Mouse (Mus musculus) lung, embryonic 15.5 days (tissue): ENCODE measurements around the gene Sox12. TPM values are rescaled to one million over a fixed set of nuclear protein-coding genes. Genes with fewer than 3 reads are reported as not detected.

Experiments
- ATAC-seq: fragments of 200-750 bp; cut with Nextera tagmentation; 2 replicates; pipeline ENCODE4 v1.8.0; 2017; ENCODE audit warnings: moderate number of reproducible peaks, borderline replicate concordance; ENCODE audit not compliant: low FRiP score, low TSS enrichment; ENCODE audit errors: extremely low read depth
- H3K27ac ChIP-seq: fragments of 300-500 bp; sonication (generic); 2 replicates; pipeline ENCODE4 v1.5.1; 2015; ENCODE audit warnings: moderate library complexity, mild to moderate bottlenecking, inconsistent platforms
- H3K27me3 ChIP-seq: fragments of 300-500 bp; sonication (generic); 2 replicates; pipeline ENCODE4 v1.6.1; 2015; ENCODE audit warnings: inconsistent platforms
- H3K36me3 ChIP-seq: fragments of 300-500 bp; sonication (generic); 2 replicates; pipeline ENCODE4 v1.6.1; 2015; ENCODE audit warnings: inconsistent platforms
- H3K4me1 ChIP-seq: fragments of 300-500 bp; sonication (generic); 2 replicates; pipeline ENCODE4 v1.6.1; 2015; ENCODE audit warnings: inconsistent platforms
- H3K4me2 ChIP-seq: fragments of 300-500 bp; sonication (generic); 2 replicates; pipeline ENCODE4 v1.6.1; 2015; ENCODE audit warnings: inconsistent platforms, mild to moderate bottlenecking, moderate library complexity
- H3K4me3 ChIP-seq: fragments of 300-500 bp; sonication (generic); 2 replicates; pipeline ENCODE4 v1.5.1; 2015; ENCODE audit warnings: mild to moderate bottlenecking, inconsistent platforms
- H3K9ac ChIP-seq: fragments of 300-500 bp; sonication (generic); 2 replicates; pipeline ENCODE4 v1.6.1; 2015; ENCODE audit warnings: inconsistent platforms
- H3K9me3 ChIP-seq: fragments of 300-500 bp; sonication (generic); 2 replicates; pipeline ENCODE4 v1.6.1; 2016; ENCODE audit warnings: inconsistent platforms
- WGBS: fragments of 180-500 bp; shearing (Covaris S2); methylation state at CpG from one replicate; pipeline ENCODE4 v1.1.7; 2015; 5-methylcytosine and 5-hydroxymethylcytosine counted together
- polyA plus RNA-seq: library from polyadenylated mRNA; unstranded; fragments of >200 nt; fragmentation: Nextera tagmentation; extraction: Ambion mirVana; gene quantifications from 2 replicates; pipeline ENCODE4 v1.2.1, GENCODE M21; 2015

Sox12 gene
- polyA plus RNA-seq, 1 experiment from 2014 or later: 10.5 TPM

- Histone ChIP-seq H3K4me3 (peak overlapping the region; percentile 81), H3K9ac (peak overlapping the region; percentile 94; the same call in 1 of the 2 replicates), H3K27me3 (no peaks in the 10 kb centered on the region), H3K36me3 (no peaks in the 10 kb centered on the region), H3K9me3 (no peaks in the 10 kb centered on the region), H3K4me1 (peaks cover 16% of the 10 kb centered on the region), H3K27ac (peak overlapping the region; percentile 99), H3K4me2 (peak overlapping the region; percentile 82)
- 92% methylated on average over 3 of the region's 3 CpGs for WGBS
- ATAC-seq: no peak
These were observed 17.9 kb upstream of the Sox12 start for GRCm38 (mm10) chr2:152415786-152416185.

GRCm38 (mm10) chr2:152415287-152415686 is 17.4 kb upstream of the Sox12 start, which contains the start of gene 6820408C15Rik:
Gene 6820408C15Rik, plus strand, starts transcription at chr2:152415587.
- no peaks in the 10 kb centered on the region for H3K36me3 ChIP-seq
- ATAC-seq: no peak
- peak within 1 kb of the TSS; percentile 82 for H3K4me2 ChIP-seq
- H3K4me1 ChIP-seq: peaks cover 21% of the 10 kb centered on the region
- H3K27ac ChIP-seq: peak within 1 kb of the TSS; percentile 99
- H3K9me3 ChIP-seq: no peaks in the 10 kb centered on the region
- H3K27me3 ChIP-seq: no peaks in the 10 kb centered on the region
- 20% methylated on average over 4 of the region's 4 CpGs for WGBS
- H3K4me3 ChIP-seq: peak within 1 kb of the TSS; percentile 81
- peak within 1 kb of the TSS; percentile 94 for H3K9ac ChIP-seq

DNA sequence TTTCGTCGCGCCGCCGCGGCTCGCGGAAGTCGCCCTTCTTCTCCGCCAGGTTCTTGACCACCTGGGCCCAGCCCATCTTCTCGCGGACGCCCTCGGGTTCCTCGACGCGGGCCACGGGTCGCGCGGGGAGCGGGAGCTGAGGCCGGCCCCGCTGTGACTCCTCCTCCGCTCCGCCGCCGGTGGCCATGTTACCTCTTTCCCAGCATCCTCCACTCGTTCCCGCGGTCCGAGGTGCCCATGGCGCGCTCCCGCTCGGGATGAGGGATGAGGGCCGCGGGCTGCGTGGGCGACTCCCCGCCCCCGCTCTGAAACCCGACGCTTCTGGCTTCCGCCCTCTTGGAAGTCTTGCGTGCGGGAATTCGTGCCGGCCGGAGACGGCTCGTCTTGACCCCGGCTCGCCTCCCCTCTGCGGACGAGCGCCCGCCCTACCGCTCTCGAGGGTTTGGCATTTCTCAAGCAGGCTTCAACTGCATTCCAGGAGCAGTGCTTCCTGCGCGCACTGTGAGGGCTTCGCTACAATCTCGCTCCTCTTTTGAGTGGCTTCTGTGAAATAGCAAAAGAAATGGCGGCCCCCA is 16.8 kb upstream of the Sox12 start, which contains the start of gene Zcchc3:
Gene Zcchc3 (minus strand): TSS at position 437 of the 575 bp plus-strand sequence.
- H3K4me2 ChIP-seq: peak within 1 kb of the TSS; percentile 82
- peak within 1 kb of the TSS; percentile 81 for H3K4me3 ChIP-seq
- peak within 1 kb of the TSS; percentile 94 for H3K9ac ChIP-seq
- WGBS: under 1% methylated on average over 64 of the region's 65 CpGs
- H3K27me3 ChIP-seq: no peaks in the 10 kb centered on the region
- ATAC-seq: peak; percentile 85
- peaks cover 27% of the 10 kb centered on the region for H3K4me1 ChIP-seq
- no peaks in the 10 kb centered on the region for H3K36me3 ChIP-seq
- H3K9me3 ChIP-seq: no peaks in the 10 kb centered on the region
- H3K27ac ChIP-seq: peak within 1 kb of the TSS; percentile 99

GRCm38 (mm10) chr2:152413765-152414584 is 16.1 kb upstream of the Sox12 start:
- Histone ChIP-seq H3K27ac (peak overlapping the region; percentile 99), H3K9me3 (no peaks in the 10 kb centered on the region), H3K9ac (peak overlapping the region; percentile 94), H3K4me1 (peaks cover 33% of the 10 kb centered on the region), H3K4me2 (peak overlapping the region; percentile 82), H3K4me3 (peak overlapping the region; percentile 81), H3K36me3 (no peaks in the 10 kb centered on the region), H3K27me3 (no peaks in the 10 kb centered on the region)
- WGBS: under 1% methylated on average over 86 of the region's 86 CpGs
- ATAC-seq: no peak

DNA sequence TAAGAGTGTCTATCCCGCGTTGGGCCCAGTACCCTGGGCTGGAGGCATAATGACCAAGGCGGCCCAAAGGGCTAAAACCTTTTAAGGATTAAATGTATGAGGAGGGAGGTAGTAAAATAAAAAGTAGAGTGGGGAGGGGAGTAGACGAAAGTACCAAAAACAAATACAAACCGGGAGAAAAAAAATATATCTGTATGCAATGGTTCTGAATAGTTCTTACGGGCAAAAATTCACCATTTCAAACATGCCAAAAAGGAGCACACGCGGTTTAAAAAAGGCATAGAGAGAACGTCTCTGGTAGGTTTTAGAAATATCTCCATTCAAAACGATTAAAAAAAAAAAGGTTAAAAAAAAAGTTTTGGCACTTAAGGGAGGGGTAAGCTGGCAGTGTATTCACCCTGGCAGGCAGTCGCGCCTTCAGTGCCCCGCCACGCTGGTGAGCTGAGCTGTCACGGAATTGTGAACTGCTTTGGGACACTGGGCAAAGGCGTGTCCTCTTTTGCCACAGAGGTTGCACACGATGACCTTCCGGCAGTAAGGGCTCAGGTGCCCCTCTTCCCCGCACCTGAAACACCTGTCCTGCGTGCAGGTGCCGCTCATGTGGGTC is 15.4 kb upstream of the Sox12 start:
- no peaks in the 10 kb centered on the region for H3K9me3 ChIP-seq
- no peaks in the 10 kb centered on the region for H3K27me3 ChIP-seq
- peaks cover 33% of the 10 kb centered on the region for H3K4me1 ChIP-seq
- peak overlapping the region; percentile 82 for H3K4me2 ChIP-seq
- peak overlapping the region; percentile 94 for H3K9ac ChIP-seq
- H3K27ac ChIP-seq: peak overlapping the region; percentile 99
- 2% methylated on average over 21 of the region's 21 CpGs for WGBS
- peak overlapping the region; percentile 81 for H3K4me3 ChIP-seq
- H3K36me3 ChIP-seq: no peaks in the 10 kb centered on the region
- no peak for ATAC-seq

- Histone ChIP-seq H3K27me3 (no peaks in the 10 kb centered on the region), H3K4me3 (peak overlapping the region; percentile 81), H3K27ac (peak overlapping the region; percentile 99), H3K9me3 (no peaks in the 10 kb centered on the region), H3K9ac (peak overlapping the region; percentile 94), H3K4me1 (peaks cover 33% of the 10 kb centered on the region), H3K36me3 (no peaks in the 10 kb centered on the region), H3K4me2 (peak overlapping the region; percentile 82)
- WGBS: 2% methylated on average over 15 of the region's 15 CpGs
- no peak for ATAC-seq
These were observed 14.8 kb upstream of the Sox12 start for GRCm38 (mm10) chr2:152412526-152413157.

- H3K36me3 ChIP-seq: no peaks in the 10 kb centered on the region
- ATAC-seq: no peak
- 5% methylated on average over 7 of the region's 7 CpGs for WGBS
These were observed 13.6 kb upstream of the Sox12 start for GRCm38 (mm10) chr2:152411471-152411870.

DNA sequence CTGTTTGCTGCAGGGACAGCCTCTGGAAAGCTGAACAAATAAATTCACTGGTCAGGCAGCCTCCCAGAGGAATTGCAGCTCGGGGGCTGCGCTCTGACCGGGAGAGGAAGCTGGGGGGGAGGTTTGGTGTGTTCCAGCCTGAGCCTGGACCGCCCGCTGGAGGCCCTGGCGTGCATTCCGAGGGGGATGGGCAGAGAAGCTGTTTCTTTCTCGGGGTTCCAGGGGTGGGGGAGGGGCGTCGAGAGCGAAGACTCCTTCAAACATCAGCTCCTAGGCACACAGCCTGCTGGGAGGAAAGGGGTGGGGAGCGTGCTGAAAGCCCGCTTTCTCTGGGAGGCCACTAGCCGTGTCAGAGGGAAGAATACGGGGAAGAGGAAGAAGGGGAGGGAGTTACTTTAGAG is 13.1 kb upstream of the Sox12 start:
- Histone ChIP-seq H3K4me3 (peak overlapping the region; percentile 81), H3K27me3 (no peaks in the 10 kb centered on the region), H3K4me2 (peak overlapping the region; percentile 82), H3K9ac (peak overlapping the region; percentile 94), H3K9me3 (no peaks in the 10 kb centered on the region), H3K27ac (peak overlapping the region; percentile 99), H3K36me3 (no peaks in the 10 kb centered on the region), H3K4me1 (peaks cover 40% of the 10 kb centered on the region)
- peak; percentile 83 for ATAC-seq
- 4% methylated on average over 15 of the region's 15 CpGs for WGBS

More at GRCm38 (mm10) chr2:152411471-152411870, 13.6 kb upstream of the Sox12 start:
- H3K9ac ChIP-seq: peak overlapping the region; percentile 94
- H3K4me2 ChIP-seq: peak overlapping the region; percentile 82
- H3K9me3 ChIP-seq: no peaks in the 10 kb centered on the region
- peaks cover 37% of the 10 kb centered on the region for H3K4me1 ChIP-seq
- peak overlapping the region; percentile 99 for H3K27ac ChIP-seq
- H3K27me3 ChIP-seq: no peaks in the 10 kb centered on the region
- H3K4me3 ChIP-seq: peak overlapping the region; percentile 81

DNA sequence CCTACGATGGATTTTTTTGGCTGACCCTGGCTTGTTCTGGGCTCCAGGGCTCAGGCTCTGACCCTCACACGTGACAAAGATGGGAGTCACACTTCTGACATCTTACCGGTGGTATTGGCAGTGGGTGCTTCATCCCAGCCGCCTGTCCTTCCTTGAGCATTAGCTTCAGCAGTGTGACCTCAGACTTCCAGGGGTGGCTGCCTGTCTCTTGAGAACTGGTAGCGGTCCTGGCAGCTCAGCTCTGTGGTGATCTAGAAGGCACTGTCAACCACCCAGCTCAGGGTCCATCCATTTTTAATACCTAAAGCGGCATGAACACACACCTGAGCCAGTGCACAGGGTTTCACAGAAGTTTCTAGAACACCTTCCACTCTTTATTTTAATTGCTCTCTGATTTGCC is 11.9 kb upstream of the Sox12 start:
- Histone ChIP-seq H3K27me3 (no peaks in the 10 kb centered on the region), H3K36me3 (no peaks in the 10 kb centered on the region), H3K9ac (no peak overlapping the region), H3K9me3 (no peaks in the 10 kb centered on the region), H3K27ac (peak overlapping the region; percentile 99), H3K4me2 (no peak overlapping the region), H3K4me3 (no peak overlapping the region), H3K4me1 (peaks cover 42% of the 10 kb centered on the region)
- no peak for ATAC-seq
- 51% methylated on average over 6 of the region's 6 CpGs for WGBS

DNA sequence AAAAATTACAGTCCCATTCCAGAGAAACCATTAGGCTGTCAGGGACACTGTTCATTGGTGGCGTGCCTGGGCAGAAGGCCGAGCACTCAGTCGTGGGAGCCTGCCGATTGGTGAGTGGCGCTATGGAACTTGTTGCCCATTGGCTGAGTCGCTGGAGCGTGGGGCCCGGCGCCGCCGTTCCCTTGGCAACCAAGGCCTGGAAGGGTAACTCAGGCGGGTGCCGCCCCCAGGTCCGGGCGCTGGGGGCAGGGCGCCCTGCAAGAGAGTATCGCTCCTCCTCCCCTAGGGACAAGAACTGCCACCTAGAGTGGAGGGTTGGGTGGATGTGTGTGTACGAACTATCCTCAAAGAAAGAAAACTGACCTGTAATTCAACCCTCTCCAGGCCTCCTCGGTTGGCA is 8.3 kb upstream of the Sox12 start:
- no peaks in the 10 kb centered on the region for H3K27me3 ChIP-seq
- H3K4me2 ChIP-seq: peak overlapping the region; percentile 61
- H3K9ac ChIP-seq: peak overlapping the region; percentile 34; the same call in 1 of the 2 replicates
- H3K27ac ChIP-seq: peak overlapping the region; percentile 88
- WGBS: 0% methylated on average over 19 of the region's 19 CpGs
- peaks cover 41% of the 10 kb centered on the region for H3K4me1 ChIP-seq
- peak overlapping the region; percentile 33 for H3K4me3 ChIP-seq
- no peaks in the 10 kb centered on the region for H3K36me3 ChIP-seq
- no peaks in the 10 kb centered on the region for H3K9me3 ChIP-seq
- ATAC-seq: peak; percentile 91

GRCm38 (mm10) chr2:152399122-152399542 is 1.3 kb upstream of the Sox12 start:
- 0 out of 2 replicates have a peak, but pooled peaks have one; percentile 1 for ATAC-seq
- peak overlapping the region; percentile 76 for H3K4me3 ChIP-seq
- WGBS: under 1% methylated on average over 13 of the region's 13 CpGs
- peak overlapping the region; percentile 94 for H3K9ac ChIP-seq
- H3K9me3 ChIP-seq: no peaks in the 10 kb centered on the region
- peak overlapping the region; percentile 100 for H3K27ac ChIP-seq
- no peaks in the 10 kb centered on the region for H3K27me3 ChIP-seq
- no peaks in the 10 kb centered on the region for H3K36me3 ChIP-seq
- peak overlapping the region; percentile 93 for H3K4me2 ChIP-seq
- H3K4me1 ChIP-seq: peaks cover 37% of the 10 kb centered on the region
